Mouse (Mus musculus): ENCODE results near the gene Wasl. TPM values are rescaled to one million over a fixed set of nuclear protein-coding genes. Genes with fewer than 3 reads are reported as not detected.

Wasl gene
- polyA plus RNA-seq, 3 experiments from 2014 or later: 10.1 to 17.0 (median 14.7) TPM

DNA sequence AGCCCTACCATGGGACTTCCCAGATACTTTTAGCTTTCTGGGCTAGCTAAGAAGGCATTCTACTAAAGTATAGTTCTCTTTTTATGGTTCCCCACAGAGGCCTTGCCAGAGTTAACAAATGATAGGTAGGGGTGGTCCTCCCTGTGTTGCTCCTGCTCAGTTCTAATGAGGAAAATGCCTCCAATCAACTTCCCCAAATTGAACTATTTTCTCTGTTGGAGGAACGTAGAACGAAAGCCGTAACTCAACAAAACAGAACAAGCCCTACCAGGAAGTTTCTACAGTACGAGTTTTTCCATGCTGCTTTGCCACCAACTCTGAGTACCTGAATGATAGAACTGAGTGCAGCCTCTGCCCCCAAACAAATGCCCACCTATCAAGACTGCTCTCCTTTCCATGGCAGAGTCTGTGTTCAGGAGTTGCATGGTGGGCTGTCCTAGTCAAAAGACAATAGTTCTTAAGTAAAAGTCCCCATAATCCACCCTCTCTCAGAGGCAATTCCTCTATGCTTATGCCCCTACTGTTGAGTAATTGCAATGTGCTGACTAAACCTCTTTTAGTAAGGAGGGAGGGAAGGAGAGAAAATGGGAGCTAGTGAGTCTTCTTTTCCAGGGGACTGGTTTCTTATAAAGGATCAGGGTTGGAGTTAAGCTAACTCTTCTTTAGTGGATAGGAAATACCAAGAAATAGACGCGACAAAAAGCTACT, 19.3 kb downstream of the Wasl start:
- no peak for ATAC-seq

GRCm38 (mm10) chr6:24642960-24643359, 21.8 kb downstream of the Wasl start:
- ATAC-seq: no peak

DNA sequence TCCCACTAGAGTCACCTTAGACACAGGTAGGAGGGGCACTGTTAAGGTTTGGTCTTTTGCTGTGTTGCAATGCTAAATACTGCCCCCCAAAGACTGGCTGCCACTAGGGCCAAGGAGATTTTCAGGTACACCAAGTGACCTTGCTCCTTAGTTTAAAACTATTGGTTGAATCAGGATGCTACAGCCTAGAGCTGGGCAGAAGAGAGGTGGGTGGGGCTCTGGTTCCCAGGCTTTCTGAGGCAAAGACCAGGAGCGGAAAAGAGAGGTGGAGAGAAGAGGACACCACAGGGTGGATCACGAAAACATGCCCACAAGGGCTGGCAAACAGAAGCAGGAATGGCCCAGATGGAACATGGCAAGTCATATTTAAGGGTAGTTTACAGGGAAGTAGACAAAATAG, 22.6 kb downstream of the Wasl start:
- ATAC-seq: no peak

- no peak for ATAC-seq
Observed at GRCm38 (mm10) chr6:24641286-24641685, 23.5 kb downstream of the Wasl start.

- ATAC-seq: no peak
Observed at GRCm38 (mm10) chr6:24635814-24636213, 29.0 kb downstream of the Wasl start.

DNA sequence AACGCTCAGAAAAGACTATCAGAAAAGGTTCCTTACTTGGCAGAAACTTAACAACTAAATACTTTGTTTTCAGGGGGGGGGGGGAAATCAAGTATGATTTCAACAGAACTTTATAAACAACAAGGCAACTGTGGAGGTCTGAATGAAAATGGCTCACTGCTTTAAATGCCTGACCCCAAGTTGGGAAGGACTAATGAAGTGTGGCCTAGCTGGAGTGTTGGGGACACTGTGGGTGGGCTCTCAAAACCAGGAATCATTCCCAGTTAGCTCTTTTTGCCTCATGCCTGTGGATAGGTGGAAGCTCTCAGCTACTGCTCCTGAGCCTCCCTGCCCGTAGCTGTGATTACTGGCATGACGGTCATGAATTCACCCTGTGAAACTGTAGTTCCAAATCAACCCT, 30.7 kb downstream of the Wasl start:
- no peak for ATAC-seq

- ATAC-seq: no peak
Observed at GRCm38 (mm10) chr6:24632061-24632460, 32.7 kb downstream of the Wasl start.

GRCm38 (mm10) chr6:24628499-24628898, 36.3 kb downstream of the Wasl start:
- no peak for ATAC-seq

- ATAC-seq: peak; percentile 89
Observed at GRCm38 (mm10) chr6:24627586-24628030, 37.2 kb downstream of the Wasl start.

- no peak for ATAC-seq
Observed at GRCm38 (mm10) chr6:24622098-24622497, 42.7 kb downstream of the Wasl start.

DNA sequence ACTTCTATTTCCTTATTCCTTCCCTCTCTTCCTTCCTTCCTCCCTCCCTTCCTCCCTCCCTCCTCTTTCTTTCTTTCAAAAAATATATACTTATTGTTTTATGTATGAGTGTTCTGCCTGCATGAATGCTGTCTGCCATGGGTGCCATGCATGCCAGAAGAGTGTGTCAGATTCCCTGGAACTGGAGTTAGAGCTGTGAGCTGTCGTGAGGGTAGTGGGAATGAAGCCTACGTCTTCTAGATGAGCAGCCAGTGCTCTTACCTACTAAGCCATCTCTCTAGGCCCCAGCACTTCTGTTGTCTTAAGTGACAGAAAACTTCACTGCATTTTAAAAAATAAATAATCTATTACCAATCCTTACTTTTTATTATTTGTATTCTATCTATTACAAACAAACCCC, 43.9 kb downstream of the Wasl start:
- ATAC-seq: no peak

DNA sequence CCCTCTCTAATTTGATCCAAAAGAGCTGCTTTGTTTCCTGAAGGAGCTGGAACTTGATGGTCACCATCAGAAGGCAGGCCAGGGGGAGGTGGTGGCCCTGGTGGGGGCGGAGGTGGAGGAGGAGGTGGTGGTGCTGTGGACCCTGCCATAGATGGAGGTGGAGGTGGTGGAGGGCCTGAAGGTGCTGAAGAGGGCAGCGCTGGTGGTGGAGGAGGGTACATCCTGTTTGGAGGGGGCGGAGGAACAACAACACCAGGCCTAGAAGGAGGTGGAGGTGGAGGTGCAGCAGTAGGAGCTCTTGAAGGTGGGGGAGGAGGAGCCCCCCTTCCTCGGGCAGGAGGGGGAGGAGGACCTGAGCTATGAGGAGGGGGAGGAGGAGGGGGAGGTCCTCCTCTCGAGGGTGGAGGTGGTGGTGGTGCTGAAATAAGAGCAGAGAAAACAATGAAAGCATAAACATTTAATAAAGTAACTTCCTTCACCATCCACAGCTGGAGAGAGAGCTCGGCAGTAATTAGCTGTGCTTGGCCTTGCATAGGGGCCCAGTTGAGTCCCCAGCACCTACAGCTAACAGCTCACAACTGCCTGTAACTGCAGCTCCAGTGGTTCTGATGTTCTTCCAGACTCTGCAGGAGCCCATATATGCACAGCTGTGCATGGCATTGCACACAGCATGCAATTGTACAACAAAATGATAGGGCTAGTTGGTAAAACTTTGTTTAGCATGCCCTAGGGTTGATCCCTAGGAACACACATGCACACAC, 45.3 kb downstream of the Wasl start:
- no peak for ATAC-seq

DNA sequence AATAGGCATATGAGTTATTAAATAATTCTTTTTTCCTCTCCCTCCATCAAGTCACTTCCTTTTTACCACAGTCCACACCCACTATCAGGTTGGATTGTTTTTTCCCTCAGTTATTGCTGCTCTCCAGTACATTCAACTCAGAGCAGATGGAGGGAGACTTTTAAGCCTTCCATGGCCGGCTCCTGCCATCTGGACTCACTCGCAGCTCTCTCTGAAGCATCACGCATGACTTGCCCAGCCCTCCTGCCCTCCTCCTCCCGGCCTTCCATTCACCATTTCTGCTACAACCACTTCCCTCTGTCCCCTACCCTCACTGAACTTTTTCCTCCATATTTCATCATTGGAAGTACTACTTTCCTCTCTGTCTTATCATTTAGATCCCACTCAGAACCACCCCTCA, 48.1 kb downstream of the Wasl start:
- no peak for ATAC-seq

GRCm38 (mm10) chr6:24613918-24614317, 50.9 kb downstream of the Wasl start:
- ATAC-seq: no peak

DNA sequence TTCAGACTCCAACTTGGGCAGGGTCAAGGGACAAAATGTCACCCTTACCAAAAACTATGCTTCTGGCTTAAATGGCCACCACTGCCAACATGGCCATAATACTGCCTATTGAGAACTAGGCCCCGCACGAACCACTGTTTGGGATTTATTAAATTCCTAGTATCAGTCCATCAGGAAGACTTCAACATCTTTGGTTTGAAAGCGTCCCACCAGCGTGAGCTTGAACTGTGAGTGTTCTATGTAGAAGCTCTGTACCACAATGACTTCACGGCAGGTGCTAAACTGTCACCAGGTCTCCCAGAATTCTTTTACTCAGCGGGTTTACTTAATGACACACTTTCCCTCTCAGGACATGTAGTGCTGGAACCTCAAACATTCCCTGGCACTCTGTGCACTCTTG, 51.5 kb downstream of the Wasl start:
- ATAC-seq: no peak

GRCm38 (mm10) chr6:24612074-24612755, 52.6 kb downstream of the Wasl start:
- ATAC-seq: no peak

DNA sequence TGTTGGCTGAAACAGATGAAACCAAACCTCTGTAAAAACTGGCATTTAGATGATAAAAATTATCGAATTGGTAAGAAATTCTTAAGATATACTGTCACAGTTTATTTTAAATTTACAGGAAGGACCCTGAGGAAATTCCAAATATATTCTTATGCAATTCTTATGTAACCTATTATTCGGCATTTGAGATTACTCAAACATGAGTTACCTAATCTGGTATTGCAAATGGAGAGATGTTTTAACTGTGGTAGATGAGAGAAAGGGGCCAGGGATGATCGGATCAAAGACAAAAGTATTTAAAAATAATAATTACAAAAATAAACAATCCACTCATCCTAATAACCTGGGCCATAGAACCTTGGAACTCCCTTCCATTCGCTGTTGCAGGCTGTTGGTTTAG, 54.5 kb downstream of the Wasl start:
- no peak for ATAC-seq

GRCm38 (mm10) chr6:24609531-24609930, 55.3 kb downstream of the Wasl start:
- no peak for ATAC-seq

DNA sequence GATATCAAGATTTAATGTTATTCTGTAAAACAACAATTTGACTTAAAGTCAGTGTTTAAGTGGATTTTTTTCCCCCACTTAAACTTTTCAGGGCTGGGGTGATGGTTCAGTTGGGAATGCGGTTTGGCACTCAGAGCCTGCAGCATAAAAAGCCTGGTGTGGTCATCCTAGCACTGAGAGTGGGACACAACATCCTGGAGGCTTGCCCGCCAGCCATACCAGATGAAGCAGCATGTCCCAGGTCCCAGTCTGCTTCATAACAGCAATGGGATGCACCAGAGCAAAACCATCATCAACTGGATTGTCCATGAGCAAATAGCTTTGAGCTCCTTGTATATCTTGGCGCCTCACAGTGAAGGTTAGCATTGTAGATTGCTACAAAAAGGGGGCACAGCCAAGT, 56.1 kb downstream of the Wasl start:
- ATAC-seq: no peak

DNA sequence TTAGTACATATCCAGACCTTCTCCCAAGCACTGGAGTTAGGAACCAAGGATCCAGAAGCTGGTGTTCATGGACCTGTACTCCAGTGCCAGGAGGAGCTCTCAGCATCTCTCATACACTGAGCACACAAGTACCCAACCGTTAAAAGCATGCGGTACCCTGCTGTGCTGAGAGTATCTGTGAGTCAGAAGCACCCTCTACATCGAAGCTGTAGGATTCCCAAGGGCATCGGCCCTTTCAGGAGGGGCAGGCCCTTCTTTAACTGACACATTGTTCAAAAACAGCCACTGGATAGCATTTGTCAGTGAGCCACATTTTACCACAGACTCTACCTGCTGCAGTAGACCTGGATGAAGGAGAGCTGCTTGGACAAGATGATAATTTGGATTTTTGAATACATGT, 56.7 kb downstream of the Wasl start:
- ATAC-seq: no peak

DNA sequence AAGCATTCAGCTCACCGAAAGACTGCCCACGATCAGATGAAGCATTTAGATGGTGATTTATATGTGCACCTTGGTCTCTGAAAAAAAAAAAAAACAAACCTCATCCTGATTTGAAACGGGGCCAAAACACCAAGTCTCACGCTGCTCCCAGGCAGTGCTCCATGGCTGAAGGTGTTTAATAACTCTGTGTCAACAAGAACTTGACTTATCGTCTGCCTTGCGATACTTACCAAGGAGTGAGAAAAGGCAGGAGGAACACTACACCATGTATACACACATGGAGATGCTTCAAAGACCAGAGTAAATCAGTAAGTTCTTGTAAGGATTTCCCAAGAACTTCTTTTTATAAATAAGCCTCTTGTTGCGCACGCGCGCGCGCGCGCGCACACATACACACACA, 57.3 kb downstream of the Wasl start:
- no peak for ATAC-seq

DNA sequence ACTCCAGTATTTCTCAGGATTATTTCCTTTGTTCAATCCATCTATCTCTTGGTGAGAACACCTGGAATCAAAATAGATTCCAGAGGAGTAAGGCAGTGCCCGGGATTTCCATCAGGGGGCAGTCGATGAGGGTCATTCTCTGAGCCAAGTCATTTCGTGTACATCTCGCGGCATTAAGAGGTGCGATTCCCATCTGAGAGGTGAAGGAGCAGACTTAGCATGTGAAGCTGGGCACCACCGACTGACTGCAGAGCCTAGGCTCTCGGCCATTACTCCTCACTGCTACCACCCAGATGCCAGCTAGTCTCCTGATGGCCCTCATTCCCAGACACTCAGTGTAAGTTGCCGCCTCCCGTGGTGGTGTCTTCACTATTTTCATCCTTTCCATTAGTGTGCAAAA, 58.3 kb downstream of the Wasl start:
- no peak for ATAC-seq

GRCm38 (mm10) chr6:24605631-24606030, 59.2 kb downstream of the Wasl start:
- ATAC-seq: no peak

GRCm38 (mm10) chr6:24604289-24604688, 60.5 kb downstream of the Wasl start:
- no peak for ATAC-seq
